Mouse (Mus musculus): Measurements from ENCODE around the gene Slc4a5. TPM values are rescaled to one million over a fixed set of nuclear protein-coding genes. Genes with fewer than 3 reads are reported as not detected.

The Slc4a5 gene
- polyA plus RNA-seq, 1 experiment from 2014 or later = 0.52 TPM

DNA sequence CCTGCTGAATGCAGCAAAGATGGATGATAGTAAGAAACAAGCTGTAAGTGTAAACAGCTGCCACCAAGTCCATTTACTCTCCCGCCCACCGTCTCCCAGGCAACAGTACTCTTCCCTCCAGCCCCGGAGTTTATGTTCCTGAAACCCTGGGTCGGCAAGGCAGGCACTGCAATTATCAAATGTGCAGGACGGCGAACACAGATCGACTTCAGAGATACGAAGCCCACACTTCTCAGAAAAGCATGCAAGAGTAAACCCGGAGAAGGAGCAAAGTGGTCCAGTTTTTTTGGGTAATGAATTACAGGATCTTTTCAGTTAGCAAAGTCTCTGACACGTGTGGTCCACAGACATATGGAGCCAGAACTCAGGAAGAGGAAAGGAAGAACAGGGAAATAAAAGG is 96.4 kb downstream of the Slc4a5 start:
- no peak overlapping the region for H3K27ac ChIP-seq (replicated peaks)
- peak overlapping the region; percentile 45; the same call in 1 of the 2 replicates for H3K9ac ChIP-seq (replicated peaks)
- H3K4me1 ChIP-seq = peaks cover 15% of the 10 kb centered on the region
- H3K9me3 ChIP-seq = no peaks in the 10 kb centered on the region
- ATAC-seq (ENCODE audit: low FRiP score, low read depth) = no peak
- peak overlapping the region; percentile 84 for H3K4me2 ChIP-seq (replicated peaks)
- WGBS = 7% methylated on average over 10 of the region's 10 CpGs
- peak overlapping the region; percentile 92 for H3K4me3 ChIP-seq
- H3K36me3 ChIP-seq = peaks cover 15% of the 10 kb centered on the region
- H3K27me3 ChIP-seq = no peaks in the 10 kb centered on the region

DNA sequence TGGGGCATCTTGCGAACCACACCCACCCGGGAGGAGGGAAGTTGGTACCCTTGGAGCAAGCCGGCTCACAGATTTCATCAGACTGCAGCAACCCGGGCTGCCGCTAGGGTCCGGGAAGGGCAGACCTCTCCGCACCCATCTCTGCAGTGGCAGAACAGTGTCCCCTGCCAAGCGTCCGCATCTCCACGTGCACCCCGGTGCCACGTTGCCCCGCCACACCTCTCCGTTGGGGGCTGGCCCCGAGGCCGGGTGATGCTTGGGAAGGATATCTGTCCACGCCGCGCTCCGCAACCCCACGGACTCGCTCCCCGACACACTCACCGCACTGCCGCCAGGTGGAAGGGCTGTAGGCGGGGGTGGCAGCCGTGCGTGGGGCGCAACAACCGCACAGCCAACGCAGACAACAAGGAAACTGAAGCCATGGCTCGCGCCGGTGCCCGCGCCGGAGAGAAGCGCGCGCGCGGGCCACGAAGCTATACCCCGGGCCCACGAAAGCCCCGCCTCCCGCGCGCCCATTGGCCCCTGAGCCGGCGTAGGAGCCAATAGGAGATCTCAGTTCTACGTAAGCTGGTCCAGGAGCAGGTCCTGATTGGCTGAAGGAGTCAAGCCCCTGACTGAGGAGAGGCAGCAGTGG is 97.6 kb downstream of the Slc4a5 start:
- Histone ChIP-seq H3K9me3 (no peaks in the 10 kb centered on the region), H3K9ac (replicated peaks) (peak overlapping the region; percentile 87), H3K27me3 (no peaks in the 10 kb centered on the region), H3K27ac (replicated peaks) (0 out of 2 replicates have a peak overlapping the region, but pooled peaks have one; percentile 54), H3K36me3 (peaks cover 3% of the 10 kb centered on the region), H3K4me1 (peaks cover 15% of the 10 kb centered on the region), H3K4me2 (replicated peaks) (peak overlapping the region; percentile 84), H3K4me3 (peak overlapping the region; percentile 92)
- ATAC-seq (ENCODE audit: low FRiP score, low read depth) = peak; percentile 98
- WGBS = under 1% methylated on average over 52 of the region's 52 CpGs

DNA sequence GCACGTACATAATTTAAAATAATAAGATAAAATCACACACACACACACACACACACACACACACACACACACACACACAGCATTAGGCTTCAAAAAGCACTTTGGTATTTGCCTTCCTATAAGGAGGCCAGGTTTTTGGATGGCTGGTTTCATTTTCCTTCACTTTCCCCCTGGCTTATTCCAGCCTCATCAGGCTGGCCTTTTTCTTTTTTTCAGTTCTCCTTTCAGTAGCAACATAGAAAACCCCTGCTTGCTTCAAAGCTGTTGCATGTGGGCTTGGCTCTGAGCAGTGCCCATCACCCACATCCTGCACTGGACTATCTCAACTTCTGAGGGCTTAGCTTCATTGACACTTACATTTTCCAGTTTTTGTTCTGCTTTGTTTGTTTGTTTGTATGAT is 102.3 kb downstream of the Slc4a5 start:
- ATAC-seq (ENCODE audit: low FRiP score, low read depth) = no peak
- H3K27ac ChIP-seq (replicated peaks) = no peak overlapping the region
- H3K4me3 ChIP-seq = no peak overlapping the region
- no peaks in the 10 kb centered on the region for H3K36me3 ChIP-seq
- H3K9me3 ChIP-seq = no peaks in the 10 kb centered on the region
- no peak overlapping the region for H3K9ac ChIP-seq (replicated peaks)
- peaks cover 9% of the 10 kb centered on the region for H3K4me1 ChIP-seq
- H3K27me3 ChIP-seq = no peaks in the 10 kb centered on the region
- WGBS = 73% methylated on average over 1 of the region's 1 CpGs
- no peak overlapping the region for H3K4me2 ChIP-seq (replicated peaks)

DNA sequence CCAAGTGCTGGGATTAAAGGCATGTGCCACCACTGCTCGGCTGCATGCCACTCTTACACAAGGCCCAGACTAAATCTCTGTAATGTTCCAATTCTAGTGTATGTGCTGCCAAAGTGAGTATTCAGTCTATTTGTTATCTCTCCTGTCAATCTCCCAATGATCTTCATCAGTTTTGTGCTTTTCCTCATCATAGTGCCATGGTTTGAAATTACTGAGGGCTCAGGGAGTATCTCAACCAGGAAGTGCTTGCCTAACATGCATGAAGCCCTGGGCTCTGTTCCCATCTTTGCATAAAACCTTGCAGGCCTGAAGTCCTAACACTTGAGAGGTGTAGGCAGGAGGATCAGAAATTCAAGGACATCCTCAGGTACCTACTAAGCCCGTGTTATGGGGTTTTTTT is 103.2 kb downstream of the Slc4a5 start:
- no peak overlapping the region for H3K4me2 ChIP-seq (replicated peaks)
- peaks cover 15% of the 10 kb centered on the region for H3K4me1 ChIP-seq
- H3K36me3 ChIP-seq = no peaks in the 10 kb centered on the region
- no peak for ATAC-seq (ENCODE audit: low FRiP score, low read depth)
- H3K9ac ChIP-seq (replicated peaks) = no peak overlapping the region
- H3K27me3 ChIP-seq = no peaks in the 10 kb centered on the region
- H3K9me3 ChIP-seq = no peaks in the 10 kb centered on the region
- 80% methylated on average over 2 of the region's 2 CpGs for WGBS
- no peak overlapping the region for H3K27ac ChIP-seq (replicated peaks)
- no peak overlapping the region for H3K4me3 ChIP-seq

GRCm38 (mm10) chr6:83323652-83324419 is 104.2 kb downstream of the Slc4a5 start:
- Histone ChIP-seq H3K9me3 (no peaks in the 10 kb centered on the region), H3K36me3 (no peaks in the 10 kb centered on the region), H3K9ac (replicated peaks) (no peak overlapping the region), H3K4me2 (replicated peaks) (no peak overlapping the region), H3K27me3 (no peaks in the 10 kb centered on the region), H3K27ac (replicated peaks) (no peak overlapping the region), H3K4me3 (no peak overlapping the region), H3K4me1 (peaks cover 19% of the 10 kb centered on the region)
- 69% methylated on average over 8 of the region's 8 CpGs for WGBS
- ATAC-seq (ENCODE audit: low FRiP score, low read depth) = no peak

- 2% methylated on average over 62 of the region's 65 CpGs for WGBS
- H3K4me1 ChIP-seq = peaks cover 19% of the 10 kb centered on the region
- H3K4me2 ChIP-seq (replicated peaks) = peak within 1 kb of the TSS; percentile 70
- peak; percentile 98 for ATAC-seq (ENCODE audit: low FRiP score, low read depth)
- H3K27ac ChIP-seq (replicated peaks) = peak within 1 kb of the TSS; percentile 92
- no peaks in the 10 kb centered on the region for H3K9me3 ChIP-seq
- H3K36me3 ChIP-seq = peaks cover 11% of the 10 kb centered on the region
- H3K9ac ChIP-seq (replicated peaks) = peak within 1 kb of the TSS; percentile 96
- peak within 1 kb of the TSS; percentile 92 for H3K4me3 ChIP-seq
- H3K27me3 ChIP-seq = no peaks in the 10 kb centered on the region
Observed at GRCm38 (mm10) chr6:83325525-83326393, 106.1 kb downstream of the Slc4a5 start, which contains the start of the genes Mthfd2 and Mob1a. Gene Mthfd2, minus strand, starts transcription at chr6:83325908. Gene Mob1a, plus strand, starts transcription at chr6:83326016.

DNA sequence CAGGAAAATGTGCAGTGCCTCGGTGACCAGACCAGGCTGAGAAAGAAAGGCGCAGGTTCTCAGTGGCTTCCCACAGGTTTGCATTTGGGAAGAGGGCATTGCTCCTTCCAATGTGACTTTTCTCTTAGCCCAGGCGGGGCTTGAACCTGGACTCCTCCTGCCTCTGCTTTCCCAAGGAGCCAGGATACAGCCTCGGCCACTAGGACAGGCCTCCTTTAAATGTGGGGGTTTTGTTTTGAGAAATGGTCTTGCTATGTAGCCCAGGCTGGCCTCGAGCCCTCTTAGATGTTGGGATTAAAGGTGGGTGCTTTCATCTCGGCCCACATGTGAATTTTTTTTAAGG is 106.7 kb downstream of the Slc4a5 start:
- Histone ChIP-seq H3K9ac (replicated peaks) (peak overlapping the region; percentile 96), H3K36me3 (peaks cover 17% of the 10 kb centered on the region), H3K9me3 (no peaks in the 10 kb centered on the region), H3K4me1 (peaks cover 19% of the 10 kb centered on the region), H3K4me2 (replicated peaks) (peak overlapping the region; percentile 70), H3K27ac (replicated peaks) (peak overlapping the region; percentile 92), H3K4me3 (peak overlapping the region; percentile 92), H3K27me3 (no peaks in the 10 kb centered on the region)
- 13% methylated on average over 6 of the region's 6 CpGs for WGBS
- no peak; the same call in 1 of the 2 replicates for ATAC-seq (ENCODE audit: low FRiP score, low read depth)

DNA sequence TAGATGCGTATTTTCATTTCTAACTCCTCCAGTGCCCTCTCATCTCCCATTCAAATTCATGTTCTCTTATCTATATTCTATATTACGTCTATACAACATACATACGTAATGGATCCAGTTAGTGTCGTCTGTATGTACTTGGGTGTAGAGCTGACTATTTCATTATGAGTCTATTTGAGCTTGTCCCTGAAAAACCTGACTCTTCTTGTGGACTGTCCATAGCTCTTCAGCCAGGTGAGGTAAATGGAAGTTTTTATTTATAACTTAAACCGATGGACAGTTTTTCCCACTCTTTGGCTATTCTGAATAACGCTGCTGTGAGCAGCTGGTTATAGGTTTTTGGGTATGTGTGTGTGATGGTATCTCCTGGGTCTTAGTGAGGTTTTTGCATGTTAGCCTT is 107.1 kb downstream of the Slc4a5 start:
- Histone ChIP-seq H3K4me2 (replicated peaks) (peak overlapping the region; percentile 70), H3K4me3 (peak overlapping the region; percentile 92), H3K27me3 (no peaks in the 10 kb centered on the region), H3K9me3 (no peaks in the 10 kb centered on the region), H3K27ac (replicated peaks) (no peak overlapping the region), H3K9ac (replicated peaks) (peak overlapping the region; percentile 96), H3K36me3 (peaks cover 21% of the 10 kb centered on the region), H3K4me1 (peaks cover 19% of the 10 kb centered on the region)
- ATAC-seq (ENCODE audit: low FRiP score, low read depth) = no peak
- 73% methylated on average over 6 of the region's 6 CpGs for WGBS

DNA sequence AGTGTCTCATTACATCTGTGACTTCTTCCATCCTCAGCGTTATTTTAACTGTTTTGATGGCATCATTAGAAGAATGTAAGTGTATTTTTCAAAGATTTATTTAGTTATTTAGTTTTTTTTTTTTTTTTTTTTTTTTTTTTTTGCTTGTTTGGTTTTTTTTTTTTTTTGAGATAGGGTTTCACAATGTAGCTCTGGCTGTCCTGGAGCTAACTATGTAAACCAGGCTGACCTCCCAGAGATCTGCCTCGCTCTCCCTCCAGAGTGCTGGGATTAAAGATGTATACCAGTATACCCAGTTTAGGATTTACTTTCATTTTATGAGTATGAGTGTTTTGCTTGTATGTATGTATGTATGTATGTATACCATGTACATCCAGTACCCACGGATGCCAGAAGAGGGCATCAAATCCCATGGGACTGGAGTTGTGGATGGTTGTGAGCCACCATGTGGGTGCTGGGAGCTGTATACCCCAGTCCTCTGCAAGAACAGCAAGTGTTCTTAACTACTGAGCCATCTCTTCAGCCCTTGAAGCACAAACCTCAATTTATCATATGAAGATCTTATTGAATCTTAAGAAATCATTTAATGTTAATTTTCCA is 108.1 kb downstream of the Slc4a5 start:
- Histone ChIP-seq H3K4me1 (peaks cover 19% of the 10 kb centered on the region), H3K4me3 (no peak overlapping the region), H3K27ac (replicated peaks) (no peak overlapping the region), H3K9me3 (no peaks in the 10 kb centered on the region), H3K9ac (replicated peaks) (no peak overlapping the region), H3K4me2 (replicated peaks) (peak overlapping the region; percentile 70; the same call in 1 of the 2 replicates), H3K27me3 (no peaks in the 10 kb centered on the region), H3K36me3 (peaks cover 29% of the 10 kb centered on the region)
- 87% methylated on average over 3 of the region's 3 CpGs for WGBS
- ATAC-seq (ENCODE audit: low FRiP score, low read depth) = no peak

GRCm38 (mm10) chr6:83341387-83341786 is 121.8 kb downstream of the Slc4a5 start:
- ATAC-seq (ENCODE audit: low FRiP score, low read depth) = no peak
- no peak overlapping the region for H3K4me3 ChIP-seq
- H3K27me3 ChIP-seq = no peaks in the 10 kb centered on the region
- no peaks in the 10 kb centered on the region for H3K4me1 ChIP-seq
- H3K4me2 ChIP-seq (replicated peaks) = no peak overlapping the region
- H3K9ac ChIP-seq (replicated peaks) = no peak overlapping the region
- H3K27ac ChIP-seq (replicated peaks) = no peak overlapping the region
- no peaks in the 10 kb centered on the region for H3K9me3 ChIP-seq
- peaks cover 52% of the 10 kb centered on the region for H3K36me3 ChIP-seq
- 88% methylated on average over 3 of the region's 3 CpGs for WGBS

- Histone ChIP-seq H3K9me3 (no peaks in the 10 kb centered on the region), H3K27ac (replicated peaks) (no peak overlapping the region), H3K4me2 (replicated peaks) (no peak overlapping the region), H3K9ac (replicated peaks) (no peak overlapping the region), H3K36me3 (peaks cover 47% of the 10 kb centered on the region), H3K27me3 (no peaks in the 10 kb centered on the region), H3K4me3 (no peak overlapping the region), H3K4me1 (no peaks in the 10 kb centered on the region)
- WGBS = 90% methylated on average over 2 of the region's 2 CpGs
- ATAC-seq (ENCODE audit: low FRiP score, low read depth) = no peak
Observed at GRCm38 (mm10) chr6:83342957-83343356, 123.3 kb downstream of the Slc4a5 start.
